Mouse (Mus musculus) frontal cortex, postnatal 25 days (tissue): ENCODE measurements at regions not wholly inside any gene's neighbourhood (a gene's known extent, or its start where the extent isn't known, plus 50 kb on each side); places are given as distances from the start of the nearest gene placed in this dataset.

Source experiments
- DNase-seq, 2 experiments: peaks; one replicate each; pipeline ENCODE4 v3.0.0; 2022; ENCODE audit warnings: low spot score in 2 of 2

- no peak for DNase-seq
Measured at GRCm38 (mm10) chr17:48592457-48592856, 137.8 kb downstream of the Unc5cl start.

GRCm38 (mm10) chr17:48595418-48595963 is 140.8 kb downstream of the Unc5cl start:
- no peak for DNase-seq

- DNase-seq = no peak
Measured at GRCm38 (mm10) chr17:48596406-48596805, 141.7 kb downstream of the Unc5cl start.

- no peak for DNase-seq
Measured at GRCm38 (mm10) chr17:48597301-48597700, 142.6 kb downstream of the Unc5cl start.

- DNase-seq = no peak
Measured at GRCm38 (mm10) chr17:48598471-48599141, 143.9 kb downstream of the Unc5cl start.

- no peak for DNase-seq
Measured at GRCm38 (mm10) chr17:48600176-48600575, 145.5 kb downstream of the Unc5cl start.

GRCm38 (mm10) chr17:48602554-48602953 is 147.9 kb downstream of the Unc5cl start:
- DNase-seq = peak in 1 of 2 experiments; percentile 44

GRCm38 (mm10) chr17:48606767-48607166 is 152.1 kb downstream of the Unc5cl start:
- DNase-seq = no peak

- no peak for DNase-seq
Measured at GRCm38 (mm10) chr17:48608315-48608714, 153.6 kb downstream of the Unc5cl start.

GRCm38 (mm10) chr17:48610107-48610506 is 155.4 kb downstream of the Unc5cl start:
- DNase-seq = no peak

- no peak for DNase-seq
Measured at GRCm38 (mm10) chr17:48610806-48611205, 156.1 kb downstream of the Unc5cl start.

- DNase-seq = no peak
Measured at GRCm38 (mm10) chr17:48613491-48613890, 158.8 kb downstream of the Unc5cl start.

- no peak for DNase-seq
Measured at GRCm38 (mm10) chr17:48615248-48615647, 160.5 kb downstream of the Unc5cl start.

- no peak for DNase-seq
Measured at GRCm38 (mm10) chr17:48616205-48616604, 161.5 kb downstream of the Unc5cl start.

GRCm38 (mm10) chr17:48620896-48621295 is 166.2 kb downstream of the Unc5cl start:
- no peak for DNase-seq

GRCm38 (mm10) chr17:48621676-48622075 is 167.0 kb downstream of the Unc5cl start:
- DNase-seq = no peak

GRCm38 (mm10) chr17:48624937-48625336 is 170.2 kb downstream of the Unc5cl start:
- no peak for DNase-seq

GRCm38 (mm10) chr17:48625971-48626370 is 171.3 kb downstream of the Unc5cl start:
- DNase-seq = no peak

GRCm38 (mm10) chr17:48639611-48640010 is 184.9 kb downstream of the Unc5cl start:
- DNase-seq = no peak

GRCm38 (mm10) chr17:48643533-48644019 is 188.9 kb downstream of the Unc5cl start:
- no peak for DNase-seq

- DNase-seq = no peak
Measured at GRCm38 (mm10) chr17:48645056-48645455, 190.4 kb downstream of the Unc5cl start.

GRCm38 (mm10) chr17:48646626-48647195 is 192.0 kb downstream of the Unc5cl start:
- no peak for DNase-seq

- DNase-seq = no peak
Measured at GRCm38 (mm10) chr17:48647431-48647830, 192.7 kb downstream of the Unc5cl start.
